Mouse (Mus musculus): ENCODE data around the gene Ranbp9. TPM values are rescaled to one million over a fixed set of nuclear protein-coding genes. Genes with fewer than 3 reads are reported as not detected.

The Ranbp9 gene
- total and polyA plus RNA-seq, 2 experiments from 2014 or later = 9.3 to 44.9 TPM

DNA sequence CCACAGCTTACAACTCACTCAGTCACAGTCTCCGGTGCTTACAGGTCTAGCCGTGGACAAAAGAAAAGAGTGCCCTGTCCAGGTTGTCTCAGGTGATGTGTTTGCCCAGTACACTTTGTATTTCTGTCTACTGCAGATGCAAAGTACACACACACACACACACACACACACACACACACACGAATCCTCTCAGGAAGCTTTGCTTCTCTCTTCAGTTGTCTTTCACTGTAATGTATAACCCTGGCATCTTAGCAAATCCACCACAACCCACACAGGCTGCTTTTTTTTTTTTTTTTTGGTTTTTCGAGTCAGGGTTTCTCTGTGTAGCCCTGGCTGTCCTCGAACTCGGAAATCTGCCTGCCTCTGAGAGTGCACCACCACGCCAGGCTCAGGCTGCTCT lies 26.7 kb downstream of the Ranbp9 start:
- DNase-seq (no peak), ATAC-seq (no peak)
- Histone ChIP-seq H3K9ac (no peak overlapping the region), H3K4me3 (ENCODE audit: low read depth, low read length) (no peak overlapping the region), H3K4me1 (ENCODE audit: insufficient read depth) (peaks cover 8% of the 10 kb centered on the region; the same call in 1 of the 2 replicates), H3K27ac (ENCODE audit: low read depth, low read length) (no peak overlapping the region), H3K9me3 (ENCODE audit: low read length) (no peaks in the 10 kb centered on the region), H3K27me3 (ENCODE audit: insufficient read depth, low read length) (no peaks in the 10 kb centered on the region), H3K36me3 (ENCODE audit: insufficient read depth) (no peaks in the 10 kb centered on the region), H3K4me2 (ENCODE audit: low read depth) (no peak overlapping the region)
- no peak for TF ChIP-seq CTCF (IDR thresholded peaks at IDR 0.05; ENCODE audit: low read depth)
- 90% methylated on average over 7 of the region's 7 CpGs for WGBS

DNA sequence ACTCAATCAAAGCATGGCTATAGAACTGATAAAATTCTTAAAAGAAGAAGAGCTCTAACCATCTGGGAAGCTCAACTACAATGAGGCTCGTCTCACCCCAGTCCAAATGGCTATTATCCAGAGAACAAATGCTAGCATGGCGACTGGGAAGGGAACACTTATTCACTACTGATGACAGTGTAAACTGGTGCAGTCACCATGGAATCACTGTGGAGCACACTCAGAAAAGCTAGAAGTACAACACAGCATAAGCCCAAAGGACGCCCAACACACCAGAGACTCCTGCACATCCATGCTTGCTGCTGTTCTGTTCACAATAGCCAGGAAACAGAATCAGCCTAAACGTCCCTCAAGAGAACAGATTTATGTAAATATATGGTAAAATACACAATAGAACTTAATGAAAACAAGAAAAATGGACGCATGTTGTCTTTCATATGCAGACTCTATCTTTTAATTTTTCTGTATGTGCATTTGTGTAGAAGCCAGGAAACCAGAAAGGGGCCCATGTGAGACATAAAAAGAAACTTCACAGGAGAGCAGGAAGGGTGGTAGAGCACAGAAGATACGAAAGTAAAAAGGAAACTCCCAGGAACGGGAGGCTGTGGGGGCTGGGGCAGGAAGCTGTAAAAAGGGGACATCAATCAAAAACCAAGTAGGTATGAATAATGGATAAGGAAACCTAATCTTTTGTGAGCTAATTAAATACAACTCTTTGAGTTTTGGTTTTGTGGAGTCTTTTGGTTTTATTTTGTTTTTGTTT lies 28.1 kb downstream of the Ranbp9 start:
- ATAC-seq (no peak), DNase-seq (no peak)
- Histone ChIP-seq H3K9ac (no peak overlapping the region), H3K4me1 (ENCODE audit: insufficient read depth) (peaks cover 8% of the 10 kb centered on the region; the same call in 1 of the 2 replicates), H3K4me2 (ENCODE audit: low read depth) (no peak overlapping the region), H3K27ac (ENCODE audit: low read depth, low read length) (no peak overlapping the region), H3K27me3 (ENCODE audit: insufficient read depth, low read length) (no peaks in the 10 kb centered on the region), H3K4me3 (ENCODE audit: low read depth, low read length) (no peak overlapping the region), H3K36me3 (ENCODE audit: insufficient read depth) (no peaks in the 10 kb centered on the region), H3K9me3 (ENCODE audit: low read length) (no peaks in the 10 kb centered on the region)
- 19% methylated on average over 7 of the region's 7 CpGs for WGBS
- TF ChIP-seq CTCF (IDR thresholded peaks at IDR 0.05; ENCODE audit: low read depth) = no peak

GRCm38 (mm10) chr13:43452177-43452576 lies 28.9 kb downstream of the Ranbp9 start:
- H3K36me3 ChIP-seq (ENCODE audit: insufficient read depth) = no peaks in the 10 kb centered on the region
- no peak for DNase-seq
- no peaks in the 10 kb centered on the region for H3K9me3 ChIP-seq (ENCODE audit: low read length)
- no peak overlapping the region for H3K27ac ChIP-seq (ENCODE audit: low read depth, low read length)
- H3K4me3 ChIP-seq (ENCODE audit: low read depth, low read length) = no peak overlapping the region
- H3K4me2 ChIP-seq (ENCODE audit: low read depth) = no peak overlapping the region
- H3K27me3 ChIP-seq (ENCODE audit: insufficient read depth, low read length) = no peaks in the 10 kb centered on the region
- H3K9ac ChIP-seq = no peak overlapping the region
- WGBS = 74% methylated on average over 2 of the region's 2 CpGs
- TF ChIP-seq CTCF (IDR thresholded peaks at IDR 0.05; ENCODE audit: low read depth) = no peak
- no peak for ATAC-seq
- peaks cover 8% of the 10 kb centered on the region; the same call in 1 of the 2 replicates for H3K4me1 ChIP-seq (ENCODE audit: insufficient read depth)

DNA sequence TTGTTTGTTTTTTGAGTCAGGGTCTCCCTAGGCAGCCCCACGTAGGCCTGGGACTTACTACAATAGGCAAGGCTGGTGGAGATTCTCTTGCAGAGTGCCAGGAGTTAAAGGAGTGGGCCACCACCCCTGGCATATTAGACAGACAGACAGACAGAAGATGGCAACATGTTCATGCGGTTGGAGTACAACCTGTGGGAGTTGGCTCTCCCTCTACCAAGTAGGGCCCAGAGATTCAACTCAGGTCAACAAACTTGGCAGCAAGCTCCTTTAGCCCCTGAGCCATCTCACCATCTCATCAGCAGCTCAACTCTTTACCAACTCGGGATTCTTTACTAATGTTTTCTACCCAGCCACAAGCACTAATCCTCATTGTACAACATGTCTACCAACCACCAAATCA lies 30.4 kb downstream of the Ranbp9 start:
- H3K9ac ChIP-seq = no peak overlapping the region
- no peak overlapping the region for H3K4me3 ChIP-seq (ENCODE audit: low read depth, low read length)
- DNase-seq = no peak
- no peak overlapping the region for H3K4me2 ChIP-seq (ENCODE audit: low read depth)
- H3K27ac ChIP-seq (ENCODE audit: low read depth, low read length) = no peak overlapping the region
- no peaks in the 10 kb centered on the region for H3K9me3 ChIP-seq (ENCODE audit: low read length)
- ATAC-seq = no peak
- no peaks in the 10 kb centered on the region for H3K27me3 ChIP-seq (ENCODE audit: insufficient read depth, low read length)
- H3K4me1 ChIP-seq (ENCODE audit: insufficient read depth) = peaks cover 8% of the 10 kb centered on the region; the same call in 1 of the 2 replicates
- no peaks in the 10 kb centered on the region for H3K36me3 ChIP-seq (ENCODE audit: insufficient read depth)
- 85% methylated on average over 3 of the region's 3 CpGs for WGBS
- no peak for TF ChIP-seq CTCF (IDR thresholded peaks at IDR 0.05; ENCODE audit: low read depth)

DNA sequence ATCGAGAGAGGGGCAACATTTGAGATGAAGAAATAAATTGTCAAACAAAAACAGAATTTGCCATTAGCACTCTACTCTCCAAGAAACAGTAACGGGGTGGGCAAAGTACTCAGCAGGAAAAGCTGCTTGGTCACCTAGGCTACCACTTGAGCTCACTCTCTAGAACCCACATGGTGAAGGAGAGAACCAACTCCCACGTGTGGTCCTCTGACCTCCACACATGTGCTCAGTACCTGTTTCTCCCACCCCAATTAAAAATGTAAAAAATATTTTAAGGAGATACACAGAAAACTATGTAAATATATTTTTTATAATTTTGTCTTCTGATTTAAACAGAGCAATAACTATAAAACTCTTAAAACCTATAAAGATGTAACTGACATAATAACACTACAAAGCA lies 33.4 kb downstream of the Ranbp9 start:
- TF ChIP-seq CTCF (IDR thresholded peaks at IDR 0.05; ENCODE audit: low read depth) = no peak
- no peak for ATAC-seq
- 77% methylated on average over 3 of the region's 3 CpGs for WGBS
- H3K27ac ChIP-seq (ENCODE audit: low read depth, low read length) = no peak overlapping the region
- no peaks in the 10 kb centered on the region; the same call in 1 of the 2 replicates for H3K4me1 ChIP-seq (ENCODE audit: insufficient read depth)
- H3K36me3 ChIP-seq (ENCODE audit: insufficient read depth) = no peaks in the 10 kb centered on the region
- H3K4me3 ChIP-seq (ENCODE audit: low read depth, low read length) = no peak overlapping the region
- no peaks in the 10 kb centered on the region for H3K27me3 ChIP-seq (ENCODE audit: insufficient read depth, low read length)
- H3K4me2 ChIP-seq (ENCODE audit: low read depth) = no peak overlapping the region
- DNase-seq = no peak
- H3K9ac ChIP-seq = no peak overlapping the region
- H3K9me3 ChIP-seq (ENCODE audit: low read length) = no peaks in the 10 kb centered on the region

GRCm38 (mm10) chr13:43445754-43446153 lies 35.3 kb downstream of the Ranbp9 start:
- WGBS = 85% methylated on average over 4 of the region's 4 CpGs
- H3K27ac ChIP-seq (ENCODE audit: low read depth, low read length) = no peak overlapping the region

GRCm38 (mm10) chr13:43444717-43445116 lies 36.4 kb downstream of the Ranbp9 start:
- TF ChIP-seq CTCF (IDR thresholded peaks at IDR 0.05; ENCODE audit: low read depth) = no peak
- no peak for DNase-seq
- 81% methylated on average over 3 of the region's 3 CpGs for WGBS
- H3K27me3 ChIP-seq (ENCODE audit: insufficient read depth, low read length) = no peaks in the 10 kb centered on the region
- H3K4me1 ChIP-seq (ENCODE audit: insufficient read depth) = no peaks in the 10 kb centered on the region
- H3K36me3 ChIP-seq (ENCODE audit: insufficient read depth) = no peaks in the 10 kb centered on the region
- no peak overlapping the region for H3K4me3 ChIP-seq (ENCODE audit: low read depth, low read length)
- H3K4me2 ChIP-seq (ENCODE audit: low read depth) = no peak overlapping the region
- H3K27ac ChIP-seq (ENCODE audit: low read depth, low read length) = no peak overlapping the region
- ATAC-seq = no peak
- no peaks in the 10 kb centered on the region for H3K9me3 ChIP-seq (ENCODE audit: low read length)
- H3K9ac ChIP-seq = no peak overlapping the region

More at GRCm38 (mm10) chr13:43445754-43446153, 35.3 kb downstream of the Ranbp9 start:
- TF ChIP-seq CTCF (IDR thresholded peaks at IDR 0.05; ENCODE audit: low read depth) = no peak
- H3K4me2 ChIP-seq (ENCODE audit: low read depth) = no peak overlapping the region
- ATAC-seq = no peak
- H3K4me1 ChIP-seq (ENCODE audit: insufficient read depth) = no peaks in the 10 kb centered on the region
- no peaks in the 10 kb centered on the region for H3K27me3 ChIP-seq (ENCODE audit: insufficient read depth, low read length)
- no peak overlapping the region for H3K9ac ChIP-seq
- no peak for DNase-seq
- no peak overlapping the region for H3K4me3 ChIP-seq (ENCODE audit: low read depth, low read length)
- no peaks in the 10 kb centered on the region for H3K36me3 ChIP-seq (ENCODE audit: insufficient read depth)
- H3K9me3 ChIP-seq (ENCODE audit: low read length) = no peaks in the 10 kb centered on the region

All from forebrain, postnatal 0 days (tissue).